Comparison of ENCODE assay signal across 14 mouse cellular contexts in genomic region chr12:110219750-110220149, GRCm38 (mm10). TPM values are rescaled to one million over a fixed set of nuclear protein-coding genes. Genes with fewer than 3 reads are reported as not detected.
"Had no signal": no experiment of that assay in that cellular context is flagged by ENCODE, and none has a peak within 500 bp of the region (broad histone marks: within the 10 kb centered on the region; RNA-seq: fewer than 3 reads in every experiment).

No protein-coding gene starts in this region.

- DNase-seq: left cerebral cortex, postnatal 4 days; lung, adult 2 months; lung, postnatal 36 days; right cerebral cortex, postnatal 14 days; thymus, postnatal 36 days had no signal

- H3K9me3 ChIP-seq: limb, embryonic 13.5 days; midbrain, embryonic 10.5 days; midbrain, embryonic 15.5 days had no signal

- H3K27me3 ChIP-seq: midbrain, embryonic 15.5 days had no signal

- H3K36me3 ChIP-seq: limb, embryonic 13.5 days; midbrain, embryonic 10.5 days; midbrain, embryonic 15.5 days had no signal

- H3K27ac ChIP-seq: hindbrain, postnatal 0 days; kidney, postnatal 0 days; layer of hippocampus, adult 2 months; limb, embryonic 13.5 days; midbrain, embryonic 10.5 days; midbrain, embryonic 15.5 days had no signal

- H3K4me1 ChIP-seq: midbrain, embryonic 15.5 days had no signal

- ATAC-seq: hindbrain, postnatal 0 days; lung, postnatal 0 days; midbrain, embryonic 15.5 days had no signal

- H3K4me3 ChIP-seq: layer of hippocampus, adult 2 months; limb, embryonic 13.5 days; midbrain, embryonic 10.5 days; midbrain, embryonic 15.5 days had no signal

- H3K4me2 ChIP-seq: limb, embryonic 13.5 days; midbrain, embryonic 15.5 days had no signal

- H3K9ac ChIP-seq: limb, embryonic 13.5 days; midbrain, embryonic 15.5 days had no signal

RNA-seq across cellular contexts. Expression of gene Dio3, which starts 59.1 kb away (rescaled TPM):
- total RNA-seq: megakaryocyte progenitor cell, adult 5-6 weeks had no signal
- polyA plus RNA-seq: thymus, postnatal 0 days had no signal
